Mouse (Mus musculus) urinary bladder, postnatal 4 days (tissue): ENCODE measurements around the gene Tmx4.
A peak's percentile ranks its signal among the peaks of the same experiment; 100 is the strongest.
"Not testable (repeated sequence)": the region's sequence is repeated elsewhere in the genome, so short reads cannot be mapped to it uniquely, and the experiment has no call there.

ENCODE experiments used
- DNase-seq, 2 experiments: peaks; one replicate each; pipeline ENCODE4 v3.0.0; 2021 to 2022; ENCODE audit warnings: low spot score in 2 of 2

Gene Tmx4

GRCm38 (mm10) chr2:134643514-134644300 lies at the start of gene Tmx4:
Gene Tmx4, minus strand, starts transcription at chr2:134644145.
- DNase-seq: peak; percentile 97 to 99

- no peak for DNase-seq
Measured at GRCm38 (mm10) chr2:134692125-134692524, 48.2 kb upstream of the Tmx4 start.

- no peak for DNase-seq
Measured at GRCm38 (mm10) chr2:134691055-134691454, 47.1 kb upstream of the Tmx4 start.

DNA sequence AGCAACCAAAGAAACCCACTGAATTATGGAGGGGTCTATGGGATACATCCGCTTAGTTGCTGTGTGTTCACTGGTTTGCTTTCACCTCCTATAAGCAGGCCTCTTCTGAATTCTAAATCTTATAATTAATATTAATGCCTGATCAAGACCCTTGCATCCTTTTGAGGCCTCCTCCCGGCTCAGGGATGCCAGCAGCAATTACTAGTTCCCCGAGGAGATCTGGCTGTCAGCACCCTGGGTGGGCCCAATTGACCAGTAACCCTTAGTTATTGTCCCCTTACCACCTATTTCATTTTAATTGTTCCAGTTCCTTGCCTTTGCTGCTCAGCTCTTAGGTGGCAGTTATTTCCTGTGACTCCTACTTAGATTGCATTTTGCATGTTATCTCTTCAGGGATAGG lies 38.4 kb upstream of the Tmx4 start:
- DNase-seq: no peak

GRCm38 (mm10) chr2:134681271-134681961 lies 37.5 kb upstream of the Tmx4 start:
- no peak for DNase-seq

DNA sequence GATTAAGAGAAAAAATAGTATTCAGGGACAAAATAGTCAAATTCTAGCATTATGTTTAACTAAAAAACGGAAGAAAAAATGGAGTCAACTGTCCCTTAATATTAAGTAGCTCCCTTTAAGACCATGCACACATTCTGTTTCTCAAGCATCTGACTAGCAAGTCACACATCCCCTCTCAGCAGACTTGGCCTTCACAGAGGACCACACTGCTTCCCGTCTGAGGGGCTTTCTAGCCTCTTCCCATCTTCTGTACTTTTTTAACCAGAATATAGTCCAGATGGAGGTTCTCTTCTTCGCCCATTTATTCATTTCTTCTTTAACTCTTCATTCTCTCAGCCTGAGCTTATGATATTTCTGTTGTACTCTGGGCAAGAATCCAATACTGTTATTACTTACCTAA lies 35.6 kb upstream of the Tmx4 start:
- no peak for DNase-seq

DNA sequence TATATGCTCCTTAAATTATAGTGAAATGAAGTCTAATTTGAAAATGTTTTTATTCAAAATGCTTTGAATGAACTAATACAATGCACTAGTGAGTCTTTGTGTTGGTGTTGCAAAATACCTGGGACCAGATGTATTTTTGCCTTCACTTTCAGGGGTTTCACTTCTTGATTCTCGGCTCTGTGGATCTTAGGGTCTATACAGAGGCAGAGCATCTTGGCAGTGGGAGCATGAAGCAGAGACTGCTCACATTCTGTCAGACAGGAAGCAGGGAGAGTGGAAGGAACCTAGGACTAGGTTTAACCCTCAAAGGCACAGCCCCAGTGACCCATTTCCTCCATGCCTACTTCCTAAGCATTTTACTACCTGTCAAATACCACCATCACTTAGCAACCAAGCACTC lies 31.5 kb upstream of the Tmx4 start:
- no peak for DNase-seq

- DNase-seq: no peak
Measured at GRCm38 (mm10) chr2:134673604-134674003, 29.7 kb upstream of the Tmx4 start.

DNA sequence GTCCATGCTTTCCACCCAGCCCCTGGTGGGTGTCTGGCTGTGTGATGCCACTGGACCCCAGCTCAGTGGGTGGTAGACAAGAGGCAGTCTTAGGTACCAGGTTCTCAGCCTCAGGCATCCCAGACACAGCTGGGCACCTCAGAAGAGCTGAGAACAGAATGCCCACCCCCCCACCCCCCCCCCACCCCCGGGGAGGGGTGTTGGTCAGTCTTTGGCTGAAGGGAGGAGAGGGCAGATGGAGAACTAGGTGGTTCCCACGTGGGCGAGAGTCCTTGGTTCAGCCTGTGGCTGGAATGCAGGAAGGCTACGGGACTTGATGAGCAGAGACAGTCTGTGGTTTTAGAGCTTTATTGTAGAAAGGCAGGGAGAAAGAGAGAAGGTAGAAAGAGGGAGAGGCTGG lies 12.5 kb upstream of the Tmx4 start:
- no peak for DNase-seq

GRCm38 (mm10) chr2:134654668-134655067 lies 10.7 kb upstream of the Tmx4 start:
- no peak for DNase-seq

DNA sequence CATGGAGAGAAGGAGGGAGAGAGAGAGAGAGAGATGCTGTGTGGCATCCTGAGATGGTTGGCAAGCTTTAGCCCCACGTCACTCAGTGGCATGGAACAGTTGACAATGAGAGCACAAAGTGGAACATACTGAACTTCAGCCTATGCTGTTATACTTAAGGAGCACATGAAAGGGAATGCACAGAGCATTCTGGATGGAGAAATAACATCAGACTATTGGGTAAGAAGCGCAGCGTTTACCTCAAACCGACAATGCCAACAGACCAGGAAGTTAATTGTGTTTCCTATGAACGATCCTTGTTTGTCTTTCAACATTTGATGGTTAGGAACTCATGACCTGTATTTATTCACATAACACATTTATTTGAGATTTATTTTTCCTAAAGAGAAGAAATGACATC lies 8.8 kb upstream of the Tmx4 start:
- DNase-seq: no peak

DNA sequence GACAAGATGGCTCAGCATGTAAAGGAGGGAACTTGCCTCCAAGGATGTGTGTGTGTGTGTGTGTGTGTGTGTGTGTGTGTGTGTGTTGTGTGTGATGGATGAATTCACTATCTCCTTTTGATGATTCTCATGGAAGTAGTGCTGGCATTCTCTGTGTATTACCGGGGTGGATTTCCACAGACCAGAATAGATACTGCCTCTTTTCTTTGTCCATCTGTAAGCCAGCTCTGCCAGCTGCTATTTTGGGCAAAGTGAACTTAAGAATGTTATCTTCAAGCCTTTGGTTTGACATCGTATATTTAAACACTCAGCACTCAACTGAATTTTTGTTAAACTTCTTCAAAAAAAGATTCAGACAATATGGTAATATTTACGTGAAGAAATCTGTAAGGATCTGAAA lies 5.1 kb upstream of the Tmx4 start:
- DNase-seq: no peak

GRCm38 (mm10) chr2:134645752-134646151 lies 1.8 kb upstream of the Tmx4 start:
- DNase-seq: no peak

GRCm38 (mm10) chr2:134645166-134645565 lies 1.2 kb upstream of the Tmx4 start:
- DNase-seq: no peak

- DNase-seq: no peak
Measured at GRCm38 (mm10) chr2:134644301-134644912, 462 bp upstream of the Tmx4 start.

DNA sequence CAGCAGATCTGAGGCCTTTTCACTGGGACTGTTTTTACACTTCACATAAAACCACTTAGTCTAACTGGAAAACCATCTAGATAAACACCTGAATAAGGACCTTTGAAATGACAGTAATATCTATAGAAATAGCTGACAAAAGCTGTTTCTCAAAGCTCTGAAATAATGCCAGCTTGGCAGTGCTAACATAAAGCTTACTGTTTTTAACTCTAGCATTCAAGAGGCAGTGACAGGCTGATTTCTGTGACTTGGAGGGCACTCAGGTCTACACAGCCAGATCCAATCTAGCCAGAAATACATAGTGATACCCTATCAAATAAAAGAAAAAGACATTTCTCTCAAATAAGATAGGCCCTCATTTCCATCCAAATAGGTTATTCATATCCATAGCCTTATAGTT lies 1.6 kb downstream of the Tmx4 start:
- DNase-seq: no peak

DNA sequence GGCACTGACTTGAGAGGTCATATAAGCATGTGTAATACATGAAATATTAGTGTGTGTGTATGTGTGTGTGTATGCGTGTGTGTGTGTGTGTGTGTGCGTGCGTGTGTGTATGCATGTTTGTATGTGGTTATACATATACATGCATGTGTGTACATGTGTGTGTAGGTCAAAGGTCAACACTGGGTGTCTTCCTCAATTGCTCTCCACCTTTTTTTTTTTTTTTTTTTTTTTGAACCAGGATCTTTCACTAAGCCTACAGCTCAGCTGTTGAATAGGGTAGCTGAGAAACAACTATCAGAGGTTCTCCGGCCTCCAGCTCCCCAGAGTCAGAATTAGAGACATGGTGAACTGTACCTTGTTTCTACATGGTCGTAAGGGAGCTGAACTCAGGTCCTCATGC lies 2.6 kb downstream of the Tmx4 start:
- no peak for DNase-seq

GRCm38 (mm10) chr2:134640398-134640797 lies 3.5 kb downstream of the Tmx4 start:
- DNase-seq: no peak

GRCm38 (mm10) chr2:134628541-134628940 lies 15.4 kb downstream of the Tmx4 start:
- DNase-seq: not testable (repeated sequence)

DNA sequence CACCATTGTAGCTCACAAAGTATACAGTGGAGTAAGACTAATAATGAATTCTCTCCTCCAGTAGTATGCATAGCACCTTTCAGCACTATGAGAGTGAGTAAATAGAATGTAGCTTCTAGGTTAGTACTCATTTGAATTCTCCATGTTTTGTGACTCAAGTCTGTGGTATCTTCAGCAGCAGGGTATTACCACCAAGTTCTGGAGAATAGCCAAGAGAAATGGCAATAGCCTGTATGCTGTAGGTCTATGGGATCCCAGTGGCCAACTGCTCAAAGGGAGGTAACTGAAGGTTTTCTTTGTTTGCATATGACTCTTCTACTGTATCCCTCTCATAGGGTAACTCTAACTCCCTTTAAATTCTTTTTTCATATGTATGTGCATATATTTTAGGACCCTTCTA lies 39.0 kb downstream of the Tmx4 start:
- DNase-seq: no peak

GRCm38 (mm10) chr2:134591081-134591694 lies 52.8 kb downstream of the Tmx4 start:
- no peak for DNase-seq

DNA sequence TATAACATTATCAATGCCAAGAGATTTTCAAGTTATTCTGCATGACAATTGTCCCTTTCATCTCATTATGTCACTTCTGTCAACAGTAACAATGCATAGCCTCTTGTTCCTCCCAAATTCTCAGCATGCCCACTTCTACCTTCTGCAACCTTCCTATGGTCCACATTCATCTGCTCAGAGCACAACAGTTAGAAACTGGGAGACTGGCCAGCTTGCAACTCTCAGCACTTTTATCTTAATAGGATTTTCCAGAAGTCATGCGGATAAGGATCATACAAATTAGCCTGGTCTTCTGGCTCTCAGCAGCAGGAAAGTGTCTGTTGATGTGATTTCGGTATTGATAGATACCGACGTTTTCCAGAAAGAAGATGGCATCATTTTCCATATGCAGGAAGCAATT lies 58.7 kb downstream of the Tmx4 start:
- DNase-seq: no peak

- no peak for DNase-seq
Measured at GRCm38 (mm10) chr2:134559422-134559821, 84.5 kb downstream of the Tmx4 start.
